Mouse (Mus musculus) ovary, adult 18-20 months (tissue): ENCODE data around the gene Rad51b.

Source experiments
- DNase-seq: peaks from one replicate; pipeline ENCODE4 v3.0.0; 2022; ENCODE audit warnings: low spot score, mixed read lengths

Gene Rad51b

GRCm38 (mm10) chr12:79803670-79804069 is 506.6 kb downstream of the Rad51b start:
- DNase-seq = no peak

- DNase-seq = no peak
These were observed 507.9 kb downstream of the Rad51b start for GRCm38 (mm10) chr12:79804776-79805524.

GRCm38 (mm10) chr12:79806990-79807389 is 509.9 kb downstream of the Rad51b start:
- DNase-seq = no peak

- DNase-seq = no peak
These were observed 510.3 kb downstream of the Rad51b start for GRCm38 (mm10) chr12:79807410-79807847.

GRCm38 (mm10) chr12:79807938-79808401 is 510.9 kb downstream of the Rad51b start:
- no peak for DNase-seq

- no peak for DNase-seq
These were observed 511.6 kb downstream of the Rad51b start for GRCm38 (mm10) chr12:79808426-79809398.

GRCm38 (mm10) chr12:79809518-79809917 is 512.4 kb downstream of the Rad51b start:
- DNase-seq = no peak

- no peak for DNase-seq
These were observed 515.3 kb downstream of the Rad51b start for GRCm38 (mm10) chr12:79812422-79812821.

- no peak for DNase-seq
These were observed 515.9 kb downstream of the Rad51b start for GRCm38 (mm10) chr12:79812838-79813563.

GRCm38 (mm10) chr12:79813566-79814305 is 516.7 kb downstream of the Rad51b start:
- DNase-seq = no peak

GRCm38 (mm10) chr12:79814312-79815091 is 517.4 kb downstream of the Rad51b start:
- DNase-seq = no peak

- DNase-seq = no peak
These were observed 519.2 kb downstream of the Rad51b start for GRCm38 (mm10) chr12:79816241-79816640.

- no peak for DNase-seq
These were observed 523.3 kb downstream of the Rad51b start for GRCm38 (mm10) chr12:79820228-79820958.

GRCm38 (mm10) chr12:79821901-79822300 is 524.8 kb downstream of the Rad51b start:
- no peak for DNase-seq

- DNase-seq = no peak
These were observed 525.3 kb downstream of the Rad51b start for GRCm38 (mm10) chr12:79822401-79822800.

GRCm38 (mm10) chr12:79825922-79826321 is 528.8 kb downstream of the Rad51b start:
- DNase-seq = no peak

GRCm38 (mm10) chr12:79827233-79827692 is 530.2 kb downstream of the Rad51b start:
- no peak for DNase-seq

- DNase-seq = no peak
These were observed 530.7 kb downstream of the Rad51b start for GRCm38 (mm10) chr12:79827735-79828134.

- DNase-seq = no peak
These were observed 533.6 kb downstream of the Rad51b start for GRCm38 (mm10) chr12:79830686-79831085.

- DNase-seq = no peak
These were observed 535.5 kb downstream of the Rad51b start for GRCm38 (mm10) chr12:79832611-79833010.
